Mouse (Mus musculus): ENCODE measurements around the gene Cyp4f17. TPM values are rescaled to one million over a fixed set of nuclear protein-coding genes. Genes with fewer than 3 reads are reported as not detected.
"Not testable (repeated sequence)": the region's sequence is repeated elsewhere in the genome, so short reads cannot be mapped to it uniquely, and the experiment has no call there.

Gene Cyp4f17
- polyA plus RNA-seq, 1 experiment from 2014 or later: 4.1 TPM

- DNase-seq (ENCODE audit: low spot score) (no peak), ATAC-seq (no peak)
- no peaks in the 10 kb centered on the region for H3K9me3 ChIP-seq (replicated peaks; ENCODE audit: control insufficient read depth, low read length)
- no peak overlapping the region for H3K9ac ChIP-seq (ENCODE audit: low read length)
- no peaks in the 10 kb centered on the region for H3K4me1 ChIP-seq (ENCODE audit: control insufficient read depth, insufficient read depth, low read length)
- H3K36me3 ChIP-seq (ENCODE audit: control insufficient read depth, insufficient read depth, low read length): 0 out of 2 replicates have a peak, but pooled peaks cover 5% of the 10 kb centered on the region
- H3K4me3 ChIP-seq (ENCODE audit: low read depth, low read length): no peak overlapping the region
- no peak overlapping the region for H3K4me2 ChIP-seq (ENCODE audit: low read length)
- H3K27me3 ChIP-seq (replicated peaks; ENCODE audit: control insufficient read depth, insufficient read depth, low read length): no peaks in the 10 kb centered on the region
- 89% methylated on average over 5 of the region's 5 CpGs for WGBS
- H3K27ac ChIP-seq (ENCODE audit: low read depth, low read length): no peak overlapping the region
Observed at GRCm38 (mm10) chr17:32521981-32522380, 16.1 kb downstream of the Cyp4f17 start.

GRCm38 (mm10) chr17:32522386-32522785 lies 16.5 kb downstream of the Cyp4f17 start:
- Histone ChIP-seq H3K36me3 (ENCODE audit: control insufficient read depth, insufficient read depth, low read length) (0 out of 2 replicates have a peak, but pooled peaks cover 5% of the 10 kb centered on the region), H3K27me3 (replicated peaks; ENCODE audit: control insufficient read depth, insufficient read depth, low read length) (no peaks in the 10 kb centered on the region), H3K9me3 (replicated peaks; ENCODE audit: control insufficient read depth, low read length) (no peaks in the 10 kb centered on the region), H3K27ac (ENCODE audit: low read depth, low read length) (no peak overlapping the region), H3K4me1 (ENCODE audit: control insufficient read depth, insufficient read depth, low read length) (no peaks in the 10 kb centered on the region), H3K4me3 (ENCODE audit: low read depth, low read length) (no peak overlapping the region), H3K4me2 (ENCODE audit: low read length) (no peak overlapping the region), H3K9ac (ENCODE audit: low read length) (no peak overlapping the region)
- DNase-seq (ENCODE audit: low spot score) (no peak), ATAC-seq (no peak)
- WGBS: 83% methylated on average over 4 of the region's 4 CpGs

GRCm38 (mm10) chr17:32522816-32523215 lies 17.0 kb downstream of the Cyp4f17 start:
- no peak overlapping the region for H3K4me3 ChIP-seq (ENCODE audit: low read depth, low read length)
- H3K9me3 ChIP-seq (replicated peaks; ENCODE audit: control insufficient read depth, low read length): no peaks in the 10 kb centered on the region
- no peaks in the 10 kb centered on the region for H3K27me3 ChIP-seq (replicated peaks; ENCODE audit: control insufficient read depth, insufficient read depth, low read length)
- DNase-seq (ENCODE audit: low spot score) (no peak), ATAC-seq (no peak)
- H3K4me2 ChIP-seq (ENCODE audit: low read length): no peak overlapping the region
- 0 out of 2 replicates have a peak, but pooled peaks cover 5% of the 10 kb centered on the region for H3K36me3 ChIP-seq (ENCODE audit: control insufficient read depth, insufficient read depth, low read length)
- 91% methylated on average over 5 of the region's 5 CpGs for WGBS
- no peak overlapping the region for H3K9ac ChIP-seq (ENCODE audit: low read length)
- no peak overlapping the region for H3K27ac ChIP-seq (ENCODE audit: low read depth, low read length)
- no peaks in the 10 kb centered on the region for H3K4me1 ChIP-seq (ENCODE audit: control insufficient read depth, insufficient read depth, low read length)

GRCm38 (mm10) chr17:32523895-32524294 lies 18.0 kb downstream of the Cyp4f17 start:
- H3K27me3 ChIP-seq (replicated peaks; ENCODE audit: control insufficient read depth, insufficient read depth, low read length): no peaks in the 10 kb centered on the region
- no peaks in the 10 kb centered on the region for H3K4me1 ChIP-seq (ENCODE audit: control insufficient read depth, insufficient read depth, low read length)
- DNase-seq (ENCODE audit: low spot score) (no peak), ATAC-seq (no peak)
- H3K9ac ChIP-seq (ENCODE audit: low read length): no peak overlapping the region
- H3K27ac ChIP-seq (ENCODE audit: low read depth, low read length): no peak overlapping the region
- H3K9me3 ChIP-seq (replicated peaks; ENCODE audit: control insufficient read depth, low read length): no peaks in the 10 kb centered on the region
- no peak overlapping the region for H3K4me2 ChIP-seq (ENCODE audit: low read length)
- 93% methylated on average over 11 of the region's 11 CpGs for WGBS
- H3K36me3 ChIP-seq (ENCODE audit: control insufficient read depth, insufficient read depth, low read length): peaks cover 5% of the 10 kb centered on the region; the same call in 1 of the 2 replicates
- H3K4me3 ChIP-seq (ENCODE audit: low read depth, low read length): no peak overlapping the region

GRCm38 (mm10) chr17:32526341-32526740 lies 20.5 kb downstream of the Cyp4f17 start:
- not testable (repeated sequence) for H3K4me2 ChIP-seq (ENCODE audit: low read length); H3K36me3 ChIP-seq (ENCODE audit: control insufficient read depth, insufficient read depth, low read length); H3K4me3 ChIP-seq (ENCODE audit: low read depth, low read length); H3K27me3 ChIP-seq (replicated peaks; ENCODE audit: control insufficient read depth, insufficient read depth, low read length); DNase-seq (ENCODE audit: low spot score); H3K9me3 ChIP-seq (replicated peaks; ENCODE audit: control insufficient read depth, low read length); ATAC-seq; H3K9ac ChIP-seq (ENCODE audit: low read length); H3K4me1 ChIP-seq (ENCODE audit: control insufficient read depth, insufficient read depth, low read length); H3K27ac ChIP-seq (ENCODE audit: low read depth, low read length)
- 84% methylated on average over 1 of the region's 1 CpGs for WGBS

- H3K36me3 ChIP-seq (ENCODE audit: control insufficient read depth, insufficient read depth, low read length): peaks cover 5% of the 10 kb centered on the region; the same call in 1 of the 2 replicates
- ATAC-seq (no peak), DNase-seq (ENCODE audit: low spot score) (no peak)
- H3K4me2 ChIP-seq (ENCODE audit: low read length): no peak overlapping the region
- no peak overlapping the region for H3K27ac ChIP-seq (ENCODE audit: low read depth, low read length)
- H3K4me1 ChIP-seq (ENCODE audit: control insufficient read depth, insufficient read depth, low read length): no peaks in the 10 kb centered on the region
- no peaks in the 10 kb centered on the region for H3K27me3 ChIP-seq (replicated peaks; ENCODE audit: control insufficient read depth, insufficient read depth, low read length)
- H3K4me3 ChIP-seq (ENCODE audit: low read depth, low read length): no peak overlapping the region
- no peak overlapping the region for H3K9ac ChIP-seq (ENCODE audit: low read length)
- H3K9me3 ChIP-seq (replicated peaks; ENCODE audit: control insufficient read depth, low read length): no peaks in the 10 kb centered on the region
- 86% methylated on average over 11 of the region's 11 CpGs for WGBS
Observed at GRCm38 (mm10) chr17:32527748-32528147, 21.9 kb downstream of the Cyp4f17 start.

- ATAC-seq (peak; percentile 55; the same call in 1 of the 2 replicates), DNase-seq (ENCODE audit: low spot score) (peak; percentile 81)
- no peak overlapping the region for H3K4me3 ChIP-seq (ENCODE audit: low read depth, low read length)
- H3K36me3 ChIP-seq (ENCODE audit: control insufficient read depth, insufficient read depth, low read length): peaks cover 5% of the 10 kb centered on the region; the same call in 1 of the 2 replicates
- no peaks in the 10 kb centered on the region for H3K27me3 ChIP-seq (replicated peaks; ENCODE audit: control insufficient read depth, insufficient read depth, low read length)
- peak overlapping the region; percentile 29; the same call in 1 of the 2 replicates for H3K9ac ChIP-seq (ENCODE audit: low read length)
- H3K27ac ChIP-seq (ENCODE audit: low read depth, low read length): no peak overlapping the region
- peak overlapping the region; percentile 43 for H3K4me2 ChIP-seq (ENCODE audit: low read length)
- H3K9me3 ChIP-seq (replicated peaks; ENCODE audit: control insufficient read depth, low read length): no peaks in the 10 kb centered on the region
- WGBS: 16% methylated on average over 26 of the region's 26 CpGs
- H3K4me1 ChIP-seq (ENCODE audit: control insufficient read depth, insufficient read depth, low read length): no peaks in the 10 kb centered on the region
Observed at GRCm38 (mm10) chr17:32528408-32529337, 22.8 kb downstream of the Cyp4f17 start.

GRCm38 (mm10) chr17:32532356-32532755 lies 26.5 kb downstream of the Cyp4f17 start:
- not testable (repeated sequence) for H3K27me3 ChIP-seq (replicated peaks; ENCODE audit: control insufficient read depth, insufficient read depth, low read length); H3K27ac ChIP-seq (ENCODE audit: low read depth, low read length); H3K4me3 ChIP-seq (ENCODE audit: low read depth, low read length); ATAC-seq; H3K9ac ChIP-seq (ENCODE audit: low read length); DNase-seq (ENCODE audit: low spot score); H3K4me2 ChIP-seq (ENCODE audit: low read length); H3K9me3 ChIP-seq (replicated peaks; ENCODE audit: control insufficient read depth, low read length); H3K4me1 ChIP-seq (ENCODE audit: control insufficient read depth, insufficient read depth, low read length); H3K36me3 ChIP-seq (ENCODE audit: control insufficient read depth, insufficient read depth, low read length)
- 63% methylated on average over 4 of the region's 4 CpGs for WGBS

GRCm38 (mm10) chr17:32534068-32534467 lies 28.2 kb downstream of the Cyp4f17 start:
- Histone ChIP-seq H3K4me1 (ENCODE audit: control insufficient read depth, insufficient read depth, low read length) (peaks cover 8% of the 10 kb centered on the region), H3K4me3 (ENCODE audit: low read depth, low read length) (no peak overlapping the region), H3K27me3 (replicated peaks; ENCODE audit: control insufficient read depth, insufficient read depth, low read length) (no peaks in the 10 kb centered on the region), H3K9me3 (replicated peaks; ENCODE audit: control insufficient read depth, low read length) (no peaks in the 10 kb centered on the region), H3K27ac (ENCODE audit: low read depth, low read length) (no peak overlapping the region), H3K36me3 (ENCODE audit: control insufficient read depth, insufficient read depth, low read length) (no peaks in the 10 kb centered on the region), H3K9ac (ENCODE audit: low read length) (no peak overlapping the region), H3K4me2 (ENCODE audit: low read length) (no peak overlapping the region)
- no peak for DNase-seq (ENCODE audit: low spot score)
- WGBS: 85% methylated on average over 6 of the region's 6 CpGs
- ATAC-seq: no peak

Data from forebrain, embryonic 14.5 days (tissue).